Mouse (Mus musculus): ENCODE results near the gene Ndufs7. TPM values are rescaled to one million over a fixed set of nuclear protein-coding genes. Genes with fewer than 3 reads are reported as not detected.

Ndufs7 gene
- total and polyA plus RNA-seq, 2 experiments from 2014 or later: 291 to 430 TPM

- no peaks in the 10 kb centered on the region for H3K9me3 ChIP-seq (ENCODE audit: low read length)
- TF ChIP-seq CTCF (IDR thresholded peaks at IDR 0.05; ENCODE audit: low read depth): no peak
- peaks cover 38% of the 10 kb centered on the region for H3K4me1 ChIP-seq (ENCODE audit: insufficient read depth, low read length)
- H3K36me3 ChIP-seq (ENCODE audit: insufficient read depth, low read length): peaks cover 10% of the 10 kb centered on the region; the same call in 1 of the 2 replicates
- peak overlapping the region; percentile 64 for H3K9ac ChIP-seq (replicated peaks; ENCODE audit: low read length)
- H3K27ac ChIP-seq: peak overlapping the region; percentile 99
- H3K27me3 ChIP-seq (ENCODE audit: insufficient read depth, low read length): no peaks in the 10 kb centered on the region
- DNase-seq (ENCODE audit: low spot score) (no peak), ATAC-seq (no peak)
- peak overlapping the region; percentile 79 for H3K4me2 ChIP-seq (ENCODE audit: low read depth, low read length)
- peak overlapping the region; percentile 48; the same call in 1 of the 2 replicates for H3K4me3 ChIP-seq (ENCODE audit: low read length)
- WGBS: 71% methylated on average over 5 of the region's 5 CpGs
These were observed 47.9 kb downstream of the Ndufs7 start for GRCm38 (mm10) chr10:80296824-80297223.

GRCm38 (mm10) chr10:80297526-80298133, 48.7 kb downstream of the Ndufs7 start:
- H3K4me2 ChIP-seq (ENCODE audit: low read depth, low read length): peak overlapping the region; percentile 79; the same call in 1 of the 2 replicates
- WGBS: 46% methylated on average over 8 of the region's 8 CpGs

DNA sequence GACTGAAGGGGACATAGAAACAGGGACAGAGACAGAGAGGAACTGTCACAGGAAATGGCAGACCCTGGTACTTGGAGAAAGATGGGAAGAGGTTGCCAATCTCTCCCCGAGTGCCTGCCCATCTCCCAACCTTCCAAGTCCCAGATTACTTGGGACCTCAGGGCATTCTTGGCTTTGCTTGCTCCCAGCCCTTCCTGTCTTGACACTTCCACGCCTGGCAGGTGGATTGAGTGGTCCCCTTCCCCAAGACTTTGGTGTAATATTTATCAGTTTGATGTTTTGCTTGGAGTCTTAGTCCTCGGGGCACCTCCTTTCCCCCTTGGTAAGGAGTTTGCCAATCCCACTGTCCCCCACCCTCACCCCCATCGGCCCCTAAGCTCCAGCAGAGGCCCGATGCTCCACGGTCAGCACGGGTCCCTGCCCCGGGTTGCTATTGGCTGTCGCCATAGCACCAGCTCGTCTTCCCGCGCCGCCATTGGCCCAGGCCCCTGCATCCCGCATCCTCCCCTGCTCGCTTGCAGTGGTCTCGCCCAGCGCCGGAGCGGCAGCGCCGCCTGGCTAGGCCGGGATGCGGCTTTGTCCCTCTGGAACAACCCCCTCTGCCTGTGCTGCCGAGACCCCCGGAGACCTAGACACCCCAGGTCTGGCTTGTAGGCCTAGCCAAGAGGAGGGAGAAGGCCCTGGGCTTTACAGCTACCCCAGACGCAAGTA, 49.8 kb downstream of the Ndufs7 start:
- ATAC-seq (peak; percentile 80), DNase-seq (ENCODE audit: low spot score) (peak; percentile 97)
- Histone ChIP-seq H3K27ac (peak overlapping the region; percentile 99), H3K36me3 (ENCODE audit: insufficient read depth, low read length) (peaks cover 10% of the 10 kb centered on the region; the same call in 1 of the 2 replicates), H3K9ac (replicated peaks; ENCODE audit: low read length) (peak overlapping the region; percentile 90), H3K4me2 (ENCODE audit: low read depth, low read length) (peak overlapping the region; percentile 74), H3K9me3 (ENCODE audit: low read length) (no peaks in the 10 kb centered on the region), H3K4me1 (ENCODE audit: insufficient read depth, low read length) (peaks cover 46% of the 10 kb centered on the region), H3K27me3 (ENCODE audit: insufficient read depth, low read length) (no peaks in the 10 kb centered on the region), H3K4me3 (ENCODE audit: low read length) (peak overlapping the region; percentile 58)
- 2% methylated on average over 24 of the region's 26 CpGs for WGBS
- peak; percentile 56; the same call in 1 of the 2 replicates for TF ChIP-seq CTCF (IDR thresholded peaks at IDR 0.05; ENCODE audit: low read depth)

More at GRCm38 (mm10) chr10:80297526-80298133, 48.7 kb downstream of the Ndufs7 start:
- Histone ChIP-seq H3K27ac (peak overlapping the region; percentile 99), H3K27me3 (ENCODE audit: insufficient read depth, low read length) (no peaks in the 10 kb centered on the region), H3K36me3 (ENCODE audit: insufficient read depth, low read length) (peaks cover 10% of the 10 kb centered on the region; the same call in 1 of the 2 replicates), H3K9me3 (ENCODE audit: low read length) (no peaks in the 10 kb centered on the region), H3K4me3 (ENCODE audit: low read length) (no peak overlapping the region), H3K4me1 (ENCODE audit: insufficient read depth, low read length) (peaks cover 46% of the 10 kb centered on the region), H3K9ac (replicated peaks; ENCODE audit: low read length) (peak overlapping the region; percentile 64; the same call in 1 of the 2 replicates)
- ATAC-seq (no peak), DNase-seq (ENCODE audit: low spot score) (no peak)
- TF ChIP-seq CTCF (IDR thresholded peaks at IDR 0.05; ENCODE audit: low read depth): no peak

DNA sequence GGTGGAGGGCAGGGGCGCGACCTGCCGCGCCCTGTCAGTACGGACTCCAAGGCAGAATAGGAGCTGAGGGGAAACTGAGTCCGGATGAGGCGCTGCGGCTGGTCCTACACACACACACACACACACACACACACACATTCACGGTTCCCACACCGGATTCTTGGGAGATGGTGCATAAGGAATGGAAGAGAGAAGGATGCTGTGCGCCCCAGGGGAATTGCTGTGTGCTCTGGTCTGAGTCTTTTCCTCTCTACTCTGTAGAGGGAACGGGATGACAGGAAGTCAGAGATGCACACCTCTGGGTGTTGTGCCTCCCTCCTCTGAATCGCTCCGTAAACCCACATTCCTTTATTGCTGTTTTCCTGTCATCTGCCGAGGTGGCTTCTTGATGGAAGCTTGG, 50.4 kb downstream of the Ndufs7 start:
- Histone ChIP-seq H3K27ac (peak overlapping the region; percentile 99), H3K4me2 (ENCODE audit: low read depth, low read length) (peak overlapping the region; percentile 74), H3K9ac (replicated peaks; ENCODE audit: low read length) (peak overlapping the region; percentile 90), H3K4me1 (ENCODE audit: insufficient read depth, low read length) (peaks cover 46% of the 10 kb centered on the region), H3K4me3 (ENCODE audit: low read length) (peak overlapping the region; percentile 58), H3K27me3 (ENCODE audit: insufficient read depth, low read length) (no peaks in the 10 kb centered on the region), H3K36me3 (ENCODE audit: insufficient read depth, low read length) (peaks cover 4% of the 10 kb centered on the region; the same call in 1 of the 2 replicates), H3K9me3 (ENCODE audit: low read length) (no peaks in the 10 kb centered on the region)
- 5% methylated on average over 15 of the region's 15 CpGs for WGBS
- ATAC-seq: 0 out of 2 replicates have a peak, but pooled peaks have one; percentile 0
- DNase-seq (ENCODE audit: low spot score): peak; percentile 80
- no peak for TF ChIP-seq CTCF (IDR thresholded peaks at IDR 0.05; ENCODE audit: low read depth)

GRCm38 (mm10) chr10:80299824-80300223, 50.9 kb downstream of the Ndufs7 start:
- peaks cover 46% of the 10 kb centered on the region for H3K4me1 ChIP-seq (ENCODE audit: insufficient read depth, low read length)
- WGBS: 38% methylated on average over 10 of the region's 10 CpGs
- no peaks in the 10 kb centered on the region for H3K27me3 ChIP-seq (ENCODE audit: insufficient read depth, low read length)
- peak; percentile 31 for DNase-seq (ENCODE audit: low spot score)
- H3K9ac ChIP-seq (replicated peaks; ENCODE audit: low read length): peak overlapping the region; percentile 90
- peak overlapping the region; percentile 74 for H3K4me2 ChIP-seq (ENCODE audit: low read depth, low read length)
- TF ChIP-seq CTCF (IDR thresholded peaks at IDR 0.05; ENCODE audit: low read depth): no peak
- peaks cover 4% of the 10 kb centered on the region; the same call in 1 of the 2 replicates for H3K36me3 ChIP-seq (ENCODE audit: insufficient read depth, low read length)
- ATAC-seq: no peak
- peak overlapping the region; percentile 58 for H3K4me3 ChIP-seq (ENCODE audit: low read length)
- no peaks in the 10 kb centered on the region for H3K9me3 ChIP-seq (ENCODE audit: low read length)
- peak overlapping the region; percentile 99 for H3K27ac ChIP-seq

GRCm38 (mm10) chr10:80300672-80301181, 51.8 kb downstream of the Ndufs7 start:
- no peak; the same call in 1 of the 2 replicates for TF ChIP-seq CTCF (IDR thresholded peaks at IDR 0.05; ENCODE audit: low read depth)
- Histone ChIP-seq H3K27ac (peak overlapping the region; percentile 99), H3K4me3 (ENCODE audit: low read length) (peak overlapping the region; percentile 58), H3K4me1 (ENCODE audit: insufficient read depth, low read length) (peaks cover 42% of the 10 kb centered on the region), H3K9ac (replicated peaks; ENCODE audit: low read length) (peak overlapping the region; percentile 90), H3K36me3 (ENCODE audit: insufficient read depth, low read length) (peaks cover 13% of the 10 kb centered on the region), H3K9me3 (ENCODE audit: low read length) (no peaks in the 10 kb centered on the region), H3K27me3 (ENCODE audit: insufficient read depth, low read length) (no peaks in the 10 kb centered on the region), H3K4me2 (ENCODE audit: low read depth, low read length) (peak overlapping the region; percentile 74)
- DNase-seq (ENCODE audit: low spot score) (peak; percentile 92), ATAC-seq (peak; percentile 77)
- WGBS: 7% methylated on average over 11 of the region's 11 CpGs
